Mouse (Mus musculus) neural tube, embryonic 10.5 days (tissue): Measurements from ENCODE around the gene Dennd4a.

Source experiments
- DNase-seq: peaks from one replicate; pipeline ENCODE4 v3.0.0-alpha.2; 2017; ENCODE audit warnings: low spot score; ENCODE audit errors: extremely low spot score

Gene Dennd4a

DNA sequence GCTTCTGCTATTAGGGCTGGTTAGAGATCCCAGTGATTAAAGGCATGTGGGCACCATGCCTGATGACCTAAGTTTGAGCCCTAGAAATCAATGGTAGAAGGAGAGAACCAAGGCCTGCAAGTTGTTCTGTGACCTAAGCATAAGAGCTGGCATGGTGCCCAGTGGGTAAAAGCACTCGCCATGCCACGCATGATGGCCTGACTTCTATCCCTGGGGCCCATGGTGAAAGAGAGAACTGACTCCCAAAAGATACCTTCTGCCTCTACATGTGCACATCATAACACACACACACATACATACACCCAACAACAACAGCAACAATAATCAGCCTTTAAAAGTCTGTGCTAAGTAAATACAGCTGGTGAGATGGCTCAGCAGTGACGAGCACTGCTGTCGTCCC is 102.3 kb downstream of the Dennd4a start:
- no peak for DNase-seq

- DNase-seq = no peak
Observed at GRCm38 (mm10) chr9:64913973-64914372, 102.8 kb downstream of the Dennd4a start.

GRCm38 (mm10) chr9:64914629-64915028 is 103.5 kb downstream of the Dennd4a start:
- no peak for DNase-seq

DNA sequence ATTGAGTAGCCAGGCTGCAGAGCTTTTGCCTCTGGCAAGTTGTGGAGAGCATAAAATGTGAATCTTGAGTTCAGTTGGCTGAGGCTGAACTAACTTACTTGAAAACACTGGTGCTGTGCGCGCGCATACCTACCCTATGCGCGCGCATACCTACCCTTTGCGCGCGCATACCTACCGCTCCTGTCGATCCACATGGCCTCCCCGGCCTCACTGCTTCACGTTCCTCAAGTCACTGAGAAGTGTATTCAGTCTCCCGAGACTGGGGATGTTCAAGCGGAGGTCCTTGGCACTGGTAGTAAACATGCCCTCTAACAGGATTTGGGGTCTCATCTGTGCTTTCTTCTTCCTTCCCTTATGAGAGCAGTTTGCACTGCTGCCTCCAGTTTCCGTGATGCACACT is 107.4 kb downstream of the Dennd4a start:
- DNase-seq = peak; percentile 45

DNA sequence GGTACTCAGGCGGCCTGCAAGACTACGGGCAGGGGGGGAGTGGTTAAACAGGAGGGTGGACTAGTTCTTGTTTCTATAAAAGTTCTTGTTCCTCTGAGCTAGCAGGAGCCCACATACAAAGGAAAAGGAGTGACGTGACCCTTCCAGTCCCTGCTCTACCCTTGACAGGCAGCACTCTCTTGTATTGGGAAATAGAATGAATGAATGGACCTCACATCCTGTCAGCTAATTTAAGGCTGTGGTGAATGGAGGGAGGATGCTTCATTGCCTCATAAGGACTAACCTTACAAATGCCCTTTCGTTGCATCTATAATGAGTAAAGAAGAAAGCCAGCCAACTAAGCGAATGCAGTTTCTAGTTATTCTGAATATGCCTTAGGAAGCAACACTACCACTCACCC is 114.6 kb downstream of the Dennd4a start:
- no peak for DNase-seq

DNA sequence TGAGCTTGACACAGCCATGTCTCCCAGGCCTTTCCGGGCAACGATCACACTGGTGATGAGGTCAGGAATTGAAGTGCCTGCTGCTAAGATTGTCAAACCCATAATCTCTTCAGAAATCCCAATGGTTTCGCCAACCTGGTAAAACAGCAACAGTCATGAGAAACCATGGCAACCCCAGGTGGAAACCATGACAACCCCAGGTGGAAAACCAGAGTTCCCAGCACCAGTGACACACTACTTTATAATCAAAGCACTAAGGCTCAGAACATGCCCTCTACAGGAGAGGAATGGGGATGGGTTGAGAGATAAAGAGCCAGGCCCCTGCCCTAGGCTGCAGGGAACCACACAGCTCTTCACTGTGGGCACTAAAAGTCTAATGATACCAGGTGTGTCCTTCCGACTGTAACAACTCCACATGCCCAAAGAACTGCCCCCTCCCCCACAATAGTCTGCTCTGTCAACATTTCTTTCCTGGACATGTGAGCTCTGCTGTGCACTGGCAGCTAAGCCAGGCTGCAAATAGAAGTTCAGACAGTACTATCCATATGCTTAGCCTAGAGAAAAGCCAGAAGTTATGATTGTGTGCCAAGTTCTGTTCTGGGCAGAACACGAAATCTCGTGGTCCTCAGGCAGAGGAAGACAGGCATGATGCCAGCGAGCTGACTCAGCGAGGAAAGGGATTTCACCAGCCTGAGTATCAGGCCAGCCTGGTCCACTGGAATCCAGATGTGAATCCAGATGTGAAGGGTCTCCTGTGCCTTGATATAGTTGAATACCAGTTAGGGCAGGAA is 115.3 kb downstream of the Dennd4a start:
- no peak for DNase-seq

GRCm38 (mm10) chr9:64930256-64930655 is 119.1 kb downstream of the Dennd4a start:
- no peak for DNase-seq

DNA sequence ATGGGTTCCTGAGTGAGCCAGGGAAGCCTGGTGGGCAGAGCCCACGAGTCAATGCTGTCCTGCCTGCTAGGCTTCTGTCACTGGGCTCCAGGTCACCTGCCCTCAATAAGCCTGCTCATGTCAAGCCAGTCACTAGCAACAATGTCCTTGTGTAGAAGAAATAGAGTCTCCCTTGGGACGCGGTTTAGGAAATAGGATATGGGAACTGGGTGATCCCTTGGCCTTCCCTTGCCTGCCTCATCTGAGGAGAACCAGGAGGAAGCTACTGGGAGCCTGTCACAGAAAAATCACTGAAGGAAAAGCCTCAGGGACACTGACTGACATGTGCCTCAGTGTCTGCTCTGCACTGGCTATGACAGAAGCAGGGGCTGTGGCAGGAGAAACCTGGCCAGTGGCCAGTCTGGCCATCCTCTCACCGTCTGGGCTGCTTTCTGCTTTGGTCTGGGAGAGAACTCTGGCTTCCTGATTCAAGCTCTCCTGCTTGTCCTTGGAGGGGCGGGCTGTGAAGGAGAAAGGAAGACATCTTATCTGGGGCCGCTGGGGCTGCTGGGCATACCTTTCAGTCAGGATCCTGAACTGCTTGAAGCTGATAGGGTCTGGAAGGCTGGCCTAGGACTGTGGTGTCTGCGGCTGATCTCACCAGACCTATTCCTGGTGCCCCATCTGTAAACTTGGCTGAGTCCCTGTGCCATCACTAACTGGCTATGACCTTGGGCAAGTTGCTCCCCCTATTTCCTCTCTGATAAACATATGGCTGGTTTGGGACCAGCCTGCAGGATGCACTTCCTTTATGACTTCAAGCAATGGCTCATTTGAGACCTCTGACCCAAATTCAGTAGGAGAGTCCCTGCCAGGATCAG is 120.8 kb downstream of the Dennd4a start:
- DNase-seq = no peak

DNA sequence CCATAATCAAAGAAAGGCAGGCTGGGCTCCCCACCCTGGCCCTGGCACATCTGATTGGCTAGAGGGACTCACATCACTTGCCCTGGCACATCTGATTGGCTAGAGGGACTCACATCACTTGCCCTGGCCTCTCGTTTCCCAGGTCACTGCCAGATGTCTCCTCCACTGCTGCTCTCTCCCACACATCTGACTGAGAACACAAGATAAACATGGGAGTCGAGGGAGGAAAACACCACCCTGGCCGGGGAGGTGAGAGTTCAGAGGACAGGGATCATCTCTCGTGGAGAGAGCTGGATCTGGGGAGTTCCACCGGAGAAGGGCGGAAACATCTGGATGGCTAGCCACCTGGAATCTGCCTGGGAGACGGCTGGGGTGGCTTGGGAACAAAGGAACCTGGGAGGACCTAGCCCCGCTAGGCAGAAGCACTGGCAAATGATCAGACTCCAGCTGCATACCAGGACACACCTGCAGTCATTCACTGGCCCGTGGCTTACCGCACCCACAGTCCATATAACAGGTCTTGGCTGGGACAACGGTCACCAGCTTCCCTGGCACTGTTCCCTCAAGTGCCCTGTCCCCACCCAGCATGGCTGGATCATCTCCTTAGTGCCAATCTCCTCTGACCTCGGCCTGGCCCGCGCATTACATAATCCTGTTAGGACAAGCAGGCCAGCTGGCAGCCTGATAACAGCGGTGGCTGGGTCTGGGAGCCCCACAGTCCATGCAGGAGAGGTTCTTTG is 123.0 kb downstream of the Dennd4a start:
- peak; percentile 52 for DNase-seq

DNA sequence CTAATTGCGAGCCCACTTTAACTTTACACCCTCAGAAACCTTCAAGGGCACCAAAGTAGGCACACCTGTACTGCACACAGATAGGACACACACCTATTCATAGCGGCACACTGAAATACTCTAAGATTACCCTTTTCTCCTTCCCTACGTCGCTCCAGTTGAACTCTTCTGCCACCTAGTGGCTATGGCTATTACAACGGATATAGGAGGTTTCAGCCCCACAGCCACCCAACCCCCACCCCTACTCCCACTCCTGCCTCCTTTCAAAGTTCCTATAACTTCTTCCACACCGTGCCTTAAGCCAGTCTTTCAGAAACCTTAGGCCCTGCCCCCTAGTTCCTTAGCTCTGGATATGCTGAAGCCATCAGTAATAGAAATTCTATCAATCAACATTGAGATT is 125.4 kb downstream of the Dennd4a start:
- peak; percentile 39 for DNase-seq

DNA sequence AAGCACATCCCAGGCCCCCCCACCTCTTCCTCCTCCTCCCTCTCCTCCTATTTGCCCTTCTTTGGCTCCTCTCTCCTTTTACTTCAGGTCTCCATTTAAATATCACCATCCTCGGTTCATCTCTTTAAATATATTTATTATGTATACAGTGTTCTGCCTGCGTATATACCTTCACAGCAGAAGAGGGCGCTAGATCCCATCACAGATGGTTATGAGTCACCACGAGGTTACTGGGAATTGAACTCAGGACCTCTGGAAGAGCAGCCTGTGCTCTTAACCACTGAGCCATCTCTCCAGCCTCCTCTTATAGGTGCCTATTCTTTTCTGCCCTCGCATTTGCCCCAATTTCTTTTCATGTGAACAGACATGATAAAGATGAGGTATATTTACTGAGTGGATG is 126.4 kb downstream of the Dennd4a start:
- no peak for DNase-seq

GRCm38 (mm10) chr9:64938535-64938934 is 127.4 kb downstream of the Dennd4a start:
- no peak for DNase-seq

DNA sequence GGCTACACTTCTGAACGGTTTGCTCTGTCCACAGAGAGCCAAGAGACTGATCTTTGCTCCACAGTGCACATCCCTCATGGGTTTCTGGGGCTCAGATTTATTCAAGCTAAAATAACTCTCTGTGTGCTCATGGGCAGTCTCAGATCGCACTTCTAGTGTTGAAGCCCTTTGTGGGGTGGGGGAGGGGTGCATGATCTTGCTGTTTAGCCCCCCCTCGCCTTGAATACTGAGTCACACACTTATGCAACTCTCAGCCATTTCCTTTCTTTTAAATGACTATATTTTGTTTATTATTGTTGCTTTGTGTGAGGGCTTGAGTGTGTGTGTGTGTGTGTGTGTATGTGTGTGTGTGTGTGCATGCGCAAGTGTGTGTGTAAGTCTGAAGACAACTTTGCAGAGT is 128.1 kb downstream of the Dennd4a start:
- no peak for DNase-seq

DNA sequence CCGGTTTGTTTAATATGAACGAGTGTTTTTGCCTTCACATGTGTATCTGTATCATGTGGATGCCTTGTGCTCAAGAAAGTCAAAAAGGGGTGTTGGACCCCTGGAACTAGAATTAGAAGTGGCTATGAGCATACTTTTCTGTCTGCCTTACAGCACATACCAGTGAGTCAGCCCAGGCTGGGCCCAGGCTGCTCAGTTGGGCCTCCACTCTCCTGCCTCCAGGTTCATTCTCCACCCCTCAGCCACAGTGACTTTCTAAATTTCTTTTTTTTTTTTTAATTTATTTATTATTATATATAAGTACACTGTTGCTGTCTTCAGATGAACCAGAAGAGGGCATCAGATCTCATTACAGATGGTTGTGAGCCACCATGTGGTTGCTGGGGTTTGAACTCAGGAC is 128.7 kb downstream of the Dennd4a start:
- DNase-seq = no peak

GRCm38 (mm10) chr9:64940731-64941346 is 129.7 kb downstream of the Dennd4a start:
- no peak for DNase-seq

DNA sequence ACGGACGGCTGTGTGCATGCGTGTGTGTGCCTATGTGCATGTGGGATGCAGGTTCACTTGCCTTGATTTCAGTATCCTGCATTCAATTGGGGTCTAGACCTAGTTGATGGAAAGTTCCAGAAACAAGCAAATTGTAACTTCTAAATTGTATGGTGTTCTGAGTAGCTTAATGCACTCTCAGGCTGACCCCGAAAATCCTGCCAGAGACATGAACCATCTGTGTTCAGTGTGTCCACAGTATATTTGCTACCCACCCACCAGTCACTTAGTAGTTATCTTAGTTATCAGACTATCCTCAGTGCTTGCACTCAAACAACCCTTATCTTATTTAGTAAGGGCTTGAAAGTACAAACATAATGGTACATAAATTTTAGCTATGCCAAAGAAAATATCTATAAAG is 130.5 kb downstream of the Dennd4a start:
- DNase-seq = no peak

- DNase-seq = no peak
Observed at GRCm38 (mm10) chr9:64943997-64944396, 132.9 kb downstream of the Dennd4a start.

DNA sequence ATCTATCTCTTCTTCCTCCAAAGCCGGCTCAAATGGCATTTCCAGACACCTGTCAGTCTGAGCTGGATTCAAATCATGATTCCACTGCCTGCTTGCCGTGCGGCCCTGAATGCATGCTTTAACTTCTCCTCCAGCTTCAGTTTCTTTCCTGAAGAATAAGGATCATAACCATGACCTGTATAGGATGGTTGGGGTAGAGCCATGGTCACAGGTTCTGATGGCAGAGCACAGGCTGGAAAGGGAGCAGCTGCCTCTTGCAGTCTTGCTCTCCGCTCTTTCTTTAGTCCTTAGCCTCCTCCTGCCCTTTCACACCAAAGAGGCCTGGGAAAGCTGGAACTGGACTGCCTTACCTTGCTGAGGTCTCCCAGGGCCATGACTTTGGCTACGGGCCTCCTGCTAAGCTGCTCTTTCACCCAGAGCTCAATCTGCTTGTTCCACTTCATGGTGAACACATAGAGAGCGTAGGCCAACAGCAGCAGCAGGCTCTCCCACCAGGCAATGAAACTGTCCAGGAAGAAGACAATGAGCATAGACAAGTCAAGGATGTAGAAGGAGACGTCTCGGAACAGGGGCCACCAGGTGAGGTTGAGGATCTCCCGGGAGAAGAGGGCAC is 136.4 kb downstream of the Dennd4a start:
- DNase-seq = no peak

DNA sequence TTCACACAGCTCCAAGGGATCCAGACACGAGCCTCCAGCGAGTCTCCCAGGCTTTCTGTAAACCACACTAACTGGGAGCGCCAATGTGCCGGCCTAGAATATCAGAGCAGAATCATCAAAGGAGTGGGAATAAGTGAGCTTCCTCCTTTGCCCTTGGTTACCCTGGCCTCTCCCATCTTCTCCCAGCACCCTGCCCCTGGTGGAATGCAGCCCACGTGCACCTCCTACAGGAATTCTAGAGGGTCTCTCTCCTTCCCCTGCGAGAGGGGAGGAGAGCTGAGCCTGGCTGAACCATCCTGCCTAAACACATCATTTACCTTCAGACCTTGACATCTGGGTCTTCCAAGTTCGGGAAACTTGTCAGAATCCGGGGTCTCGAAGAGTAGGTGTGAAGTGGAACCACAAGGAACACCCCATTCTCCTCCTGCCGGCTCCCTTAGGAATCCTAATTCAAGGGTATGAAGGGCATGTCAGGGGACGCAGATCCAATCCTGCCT is 140.1 kb downstream of the Dennd4a start, which contains the start of gene Slc24a1:
Slc24a1 (minus strand) TSS at position 447 of the 497 bp plus-strand sequence.
- no peak for DNase-seq

- DNase-seq = no peak
Observed at GRCm38 (mm10) chr9:64952055-64952454, 140.9 kb downstream of the Dennd4a start.

DNA sequence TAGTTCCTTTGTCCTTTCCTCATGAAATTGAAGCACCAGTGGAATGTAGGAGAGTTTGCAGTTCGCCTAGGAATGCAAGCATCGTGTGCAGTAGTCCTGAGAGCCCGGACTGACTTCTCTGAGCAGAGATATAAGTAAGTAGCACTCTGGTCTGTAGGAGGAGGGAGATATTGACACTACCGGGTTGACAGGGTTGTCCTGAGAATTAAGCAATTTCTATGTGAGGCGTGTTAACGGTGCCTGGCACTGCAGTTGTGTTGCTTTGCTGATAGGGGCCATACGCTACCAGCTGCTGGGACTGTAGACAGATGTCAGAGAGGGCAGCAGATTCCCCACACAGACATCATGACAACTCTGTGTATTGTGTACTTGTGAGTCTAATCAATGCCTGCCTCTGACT is 142.1 kb downstream of the Dennd4a start:
- DNase-seq = no peak
